Mouse (Mus musculus) forebrain, embryonic 10.5 days (tissue): Measurements from ENCODE around the gene Wdr78. TPM values are rescaled to one million over a fixed set of nuclear protein-coding genes. Genes with fewer than 3 reads are reported as not detected.

Experiments used
- DNase-seq: peaks from one replicate; pipeline ENCODE4 v3.0.0-alpha.2; 2017; ENCODE audit warnings: low spot score; ENCODE audit errors: extremely low spot score
- H3K27ac ChIP-seq: fragments of 300-500 bp; sonication (generic); 2 replicates; pipeline ENCODE4 v1.5.1; 2016; ENCODE audit warnings: mild to moderate bottlenecking
- H3K27me3 ChIP-seq: fragments of 300-500 bp; sonication (generic); 2 replicates; pipeline ENCODE4 v1.6.1; 2016; ENCODE audit warnings: mild to moderate bottlenecking; ENCODE audit not compliant: poor library complexity, severe bottlenecking
- H3K36me3 ChIP-seq: fragments of 300-500 bp; sonication (generic); replicated peaks from 2 replicates; pipeline ENCODE4 v1.6.1; 2016; ENCODE audit warnings: mild to moderate bottlenecking, moderate library complexity
- H3K4me1 ChIP-seq: fragments of 300-500 bp; sonication (generic); 2 replicates; pipeline ENCODE4 v1.6.1; 2016
- H3K4me3 ChIP-seq: fragments of 300-500 bp; sonication (generic); 2 replicates; pipeline ENCODE4 v1.5.1; 2016; ENCODE audit warnings: mild to moderate bottlenecking, moderate library complexity
- H3K9me3 ChIP-seq: fragments of 300-500 bp; sonication (generic); 2 replicates; pipeline ENCODE4 v1.6.1; 2016; ENCODE audit warnings: mild to moderate bottlenecking, moderate library complexity
- WGBS: fragments of 180-500 bp; shearing (Covaris S2); methylation state at CpG from one replicate; pipeline ENCODE4 v1.1.7; 2016; 5-methylcytosine and 5-hydroxymethylcytosine counted together
- polyA plus RNA-seq: library from polyadenylated mRNA; unstranded; fragments of >200 nt; fragmentation: Nextera tagmentation; extraction: Ambion mirVana; gene quantifications from 2 replicates; pipeline ENCODE4 v1.2.1, GENCODE M21; 2016

The Wdr78 gene
- polyA plus RNA-seq, 1 experiment from 2014 or later: 4.8 TPM

DNA sequence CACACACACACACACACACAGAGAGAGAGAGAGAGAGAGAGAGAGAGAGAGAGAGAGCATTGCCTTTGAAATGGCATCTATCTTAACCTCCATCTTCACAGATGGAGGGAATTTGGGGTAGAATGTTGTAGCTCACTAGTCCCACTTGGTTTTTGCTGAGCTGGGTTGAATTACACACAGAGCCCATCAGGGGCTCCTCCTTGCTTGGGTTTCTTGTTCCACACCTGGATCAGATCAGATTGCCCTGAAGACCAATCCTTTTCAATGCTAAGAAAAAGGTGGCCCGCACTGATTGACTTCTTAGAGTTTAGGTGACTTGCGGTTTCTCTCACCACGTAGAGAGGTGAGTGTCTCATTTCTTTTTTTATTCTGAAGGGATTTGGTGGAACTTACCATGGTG lies 122.7 kb downstream of the Wdr78 start:
- WGBS: 52% methylated on average over 3 of the region's 3 CpGs
- H3K27ac ChIP-seq: no peak overlapping the region
- H3K36me3 ChIP-seq: no peaks in the 10 kb centered on the region
- DNase-seq: no peak
- peaks cover 5% of the 10 kb centered on the region; the same call in 1 of the 2 replicates for H3K27me3 ChIP-seq
- no peaks in the 10 kb centered on the region for H3K9me3 ChIP-seq
- H3K4me1 ChIP-seq: peaks cover 12% of the 10 kb centered on the region
- H3K4me3 ChIP-seq: no peak overlapping the region

DNA sequence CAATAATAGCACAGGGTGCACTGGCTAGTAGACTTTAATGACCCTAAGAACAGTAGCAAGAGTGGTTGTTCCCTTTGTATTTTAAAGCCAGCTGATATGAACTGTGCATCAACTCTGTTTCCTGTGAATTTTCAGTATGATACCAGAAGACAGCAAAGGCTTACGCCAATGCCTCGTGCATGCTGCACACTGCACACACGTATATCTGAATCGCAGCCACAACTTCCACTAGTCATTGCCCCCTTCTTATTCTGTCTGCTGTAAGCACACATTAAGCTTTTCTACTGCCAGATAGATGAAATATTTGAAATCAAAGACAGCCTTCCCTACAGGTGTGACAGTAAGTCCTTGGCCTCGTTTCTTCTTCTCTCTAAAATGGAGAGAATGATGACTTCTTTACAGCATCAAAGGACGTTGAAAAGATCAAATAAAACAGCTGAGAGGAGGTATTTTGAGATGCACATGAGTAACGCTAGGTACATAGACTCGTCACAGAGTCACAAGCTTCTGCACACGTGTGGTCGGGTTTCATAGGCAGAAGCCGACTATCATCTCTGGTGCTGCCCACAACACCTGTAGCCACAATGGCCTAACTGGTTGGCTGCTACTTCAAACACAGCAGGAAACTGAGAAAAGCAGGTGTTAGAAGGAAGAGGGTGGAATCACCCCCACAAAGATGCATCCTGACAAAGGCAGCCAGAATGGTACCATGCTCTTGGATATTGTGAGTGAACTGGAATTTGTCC lies 123.6 kb downstream of the Wdr78 start:
- Histone ChIP-seq H3K36me3 (no peaks in the 10 kb centered on the region), H3K9me3 (no peaks in the 10 kb centered on the region), H3K27ac (no peak overlapping the region), H3K4me3 (no peak overlapping the region), H3K4me1 (peaks cover 12% of the 10 kb centered on the region), H3K27me3 (peaks cover 5% of the 10 kb centered on the region; the same call in 1 of the 2 replicates)
- WGBS: 86% methylated on average over 11 of the region's 11 CpGs
- no peak for DNase-seq

DNA sequence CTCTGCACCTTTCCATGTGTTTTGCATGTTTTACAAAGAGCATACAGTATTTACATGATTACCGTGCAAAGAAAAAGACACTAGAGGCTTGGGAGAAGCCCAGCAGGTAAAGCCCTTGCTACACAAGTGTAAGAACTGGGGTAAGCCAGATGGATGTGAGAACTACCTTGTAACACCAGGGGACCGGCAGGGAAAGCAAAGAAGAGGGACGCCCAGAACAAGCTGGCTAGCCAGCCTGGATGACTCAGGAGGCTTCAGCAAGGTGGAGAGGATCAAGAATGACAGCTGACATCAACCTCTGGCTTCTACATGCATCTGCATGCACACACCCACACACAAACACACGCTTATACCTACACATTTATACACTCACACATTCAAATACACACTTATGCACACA lies 124.3 kb downstream of the Wdr78 start:
- no peaks in the 10 kb centered on the region for H3K36me3 ChIP-seq
- DNase-seq: no peak
- peaks cover 12% of the 10 kb centered on the region for H3K4me1 ChIP-seq
- no peaks in the 10 kb centered on the region for H3K9me3 ChIP-seq
- no peak overlapping the region for H3K4me3 ChIP-seq
- WGBS: 82% methylated on average over 4 of the region's 4 CpGs
- no peak overlapping the region for H3K27ac ChIP-seq
- H3K27me3 ChIP-seq: peaks cover 5% of the 10 kb centered on the region; the same call in 1 of the 2 replicates

DNA sequence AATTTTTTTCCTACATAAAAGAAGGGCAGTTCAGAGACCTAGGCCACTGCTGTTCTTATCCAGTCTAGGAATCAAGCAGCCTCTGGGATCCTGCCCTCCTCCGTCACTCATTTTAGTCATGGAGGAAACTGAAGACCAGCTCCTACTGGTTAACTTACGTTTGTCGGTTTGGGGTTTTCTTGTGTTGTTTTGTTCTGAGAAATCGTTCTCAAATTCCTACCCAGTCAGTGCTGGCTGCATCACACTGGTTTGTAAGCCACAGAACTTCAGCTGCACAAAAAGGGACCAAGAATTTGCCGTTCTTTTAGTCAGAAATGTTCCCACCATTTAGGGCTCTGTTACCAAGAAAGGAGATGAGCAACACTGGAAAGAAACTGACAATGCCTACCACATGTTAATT lies 125.0 kb downstream of the Wdr78 start:
- no peaks in the 10 kb centered on the region for H3K36me3 ChIP-seq
- no peak for DNase-seq
- no peak overlapping the region for H3K27ac ChIP-seq
- no peak overlapping the region for H3K4me3 ChIP-seq
- 84% methylated on average over 5 of the region's 5 CpGs for WGBS
- peaks cover 12% of the 10 kb centered on the region for H3K4me1 ChIP-seq
- H3K9me3 ChIP-seq: no peaks in the 10 kb centered on the region
- H3K27me3 ChIP-seq: peaks cover 6% of the 10 kb centered on the region; the same call in 1 of the 2 replicates

DNA sequence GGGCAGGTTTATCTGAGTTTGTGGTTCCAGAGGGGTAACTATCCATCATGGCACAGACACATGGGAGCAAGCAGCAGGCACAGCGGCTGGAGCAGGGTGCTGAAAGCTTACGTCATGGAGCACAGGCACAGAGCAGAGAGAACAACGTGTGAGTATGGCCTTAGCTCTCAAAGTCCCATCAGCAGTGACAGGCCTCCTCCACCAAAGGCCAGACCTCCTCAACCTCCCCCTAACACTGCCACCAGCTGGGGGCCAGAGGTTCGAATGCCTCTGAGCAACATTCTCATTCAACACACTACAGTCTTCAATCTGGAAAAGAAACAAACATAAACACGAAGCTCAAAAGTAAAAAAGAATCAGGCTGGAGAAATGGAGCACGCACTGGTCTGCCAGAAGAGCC lies 125.8 kb downstream of the Wdr78 start:
- H3K36me3 ChIP-seq: no peaks in the 10 kb centered on the region
- H3K4me1 ChIP-seq: peaks cover 12% of the 10 kb centered on the region
- DNase-seq: no peak
- no peak overlapping the region for H3K4me3 ChIP-seq
- H3K9me3 ChIP-seq: no peaks in the 10 kb centered on the region
- WGBS: 85% methylated on average over 6 of the region's 6 CpGs
- H3K27me3 ChIP-seq: peaks cover 9% of the 10 kb centered on the region; the same call in 1 of the 2 replicates
- H3K27ac ChIP-seq: no peak overlapping the region

Other genes with a start within 250 kb of the Wdr78 start
- 0.31 and 0.36 TPM in 2 replicates for gene Tctex1d1, start 135.9 kb downstream of the Wdr78 start, polyA plus RNA-seq
- gene Insl5, start 87.7 kb downstream of the Wdr78 start, polyA plus RNA-seq: not detected in 2 replicates
- gene Mier1, start 165 bp downstream of the Wdr78 start, polyA plus RNA-seq: 37.0 and 37.3 TPM in 2 replicates
- 10.3 and 11.2 TPM in 2 replicates for gene Slc35d1, start 100.6 kb upstream of the Wdr78 start, polyA plus RNA-seq
- gene 4921539E11Rik, start 176.3 kb upstream of the Wdr78 start, polyA plus RNA-seq: not detected in 2 replicates
- gene Oma1, start 199.3 kb upstream of the Wdr78 start, polyA plus RNA-seq: 16.2 and 17.8 TPM in 2 replicates